Mouse (Mus musculus): ENCODE data around the gene Orc6. TPM values are rescaled to one million over a fixed set of nuclear protein-coding genes. Genes with fewer than 3 reads are reported as not detected.

The Orc6 gene
- total RNA-seq, 2 experiments from 2014 or later: 26.5 to 28.1 TPM

Other genes starting within 250 kb of the Orc6 start
- gene Fbxw9, start 239.6 kb upstream of the Orc6 start, total RNA-seq (2021): 10 to 100 TPM; 16.2 to 17.5 TPM
- gene Gm5741, start 231.7 kb upstream of the Orc6 start, total RNA-seq (2021): not detected
- 10 to 100 TPM; 63.8 to 68.7 TPM for gene Dhps, start 227.9 kb upstream of the Orc6 start, total RNA-seq (2021)
- gene Wdr83os, start 218.9 kb upstream of the Orc6 start, total RNA-seq (2021): 10 to 100 TPM; 58.4 to 64.3 TPM
- gene Wdr83, start 218.3 kb upstream of the Orc6 start, total RNA-seq (2021): 10 to 100 TPM; 24.3 to 24.5 TPM
- gene Man2b1, start 216.4 kb upstream of the Orc6 start, total RNA-seq (2021): 10 to 100 TPM; 30.8 to 36.9 TPM
- gene Zfp791, start 176.5 kb upstream of the Orc6 start, total RNA-seq (2021): 1 to 10 TPM; 7.8 to 8.8 TPM
- not detected for gene Cks1brt, start 147.7 kb upstream of the Orc6 start, total RNA-seq (2021)
- gene Olfr371, start 73.6 kb upstream of the Orc6 start, total RNA-seq (2021): not detected
- 100 to 1,000 TPM; 128 to 133 TPM for gene Vps35, start 170 bp downstream of the Orc6 start, total RNA-seq (2021)
- 1 to 10 TPM; 4.5 to 6.2 TPM for gene Mylk3, start 86.7 kb downstream of the Orc6 start, total RNA-seq (2021)
- 10 to 100 TPM; 11.4 to 13.2 TPM for gene 4921524J17Rik, start 133.2 kb downstream of the Orc6 start, total RNA-seq (2021)
- gene Gpt2, start 192.9 kb downstream of the Orc6 start, total RNA-seq (2021): 10 to 100 TPM; 52.6 to 58.0 TPM

All from left cerebral cortex, adult 18-20 months (tissue).